Mouse (Mus musculus) E14TG2a.4 (cell line): Measurements from ENCODE around the gene Dnph1.

Source experiments
- CTCF ChIP-seq: conservative IDR thresholded peaks from 2 replicates; pipeline ENCODE4 v1.5.1; 2014; ENCODE audit warnings: low read length
- POU5F1 ChIP-seq: IDR thresholded peaks from 2 replicates; pipeline ENCODE4 v1.6.1; 2014; ENCODE audit warnings: low read length, borderline replicate concordance

DNA sequence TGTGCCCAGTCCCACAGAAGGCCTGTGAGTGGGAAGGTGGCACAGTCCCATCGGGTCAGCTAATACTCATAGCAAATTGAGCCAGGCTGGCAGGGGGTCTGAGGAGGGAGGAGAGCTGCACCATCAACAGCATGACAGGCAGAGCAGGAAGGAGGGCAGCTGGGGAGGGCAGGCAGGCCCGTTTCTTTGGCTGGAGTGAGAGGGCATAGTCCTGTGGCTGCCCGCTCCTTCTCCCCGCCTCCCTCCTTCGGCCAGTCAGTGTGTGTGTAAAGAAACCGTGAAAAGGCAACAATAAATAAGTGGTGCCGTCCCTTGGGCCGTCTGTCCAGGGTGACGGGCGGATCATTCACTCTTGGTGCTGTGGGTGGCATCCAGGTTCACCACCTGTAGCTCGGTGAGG lies 52.2 kb downstream of the Dnph1 start:
- no peak for TF ChIP-seq CTCF
- no peak for TF ChIP-seq POU5F1
